Mouse (Mus musculus) midbrain, embryonic 11.5 days (tissue): Measurements from ENCODE around the gene Tap1. TPM values are rescaled to one million over a fixed set of nuclear protein-coding genes. Genes with fewer than 3 reads are reported as not detected.
A peak's percentile ranks its signal among the peaks of the same experiment; 100 is the strongest.

ENCODE experiments used
- ATAC-seq: fragments of 200-750 bp; cut with Nextera tagmentation; 2 replicates; pipeline ENCODE4 v1.8.0; 2017; ENCODE audit warnings: moderate TSS enrichment, moderate library complexity; ENCODE audit not compliant: low FRiP score
- DNase-seq: peaks from one replicate; pipeline ENCODE4 v3.0.0; 2015; ENCODE audit warnings: low spot score; ENCODE audit errors: missing footprints
- H3K27ac ChIP-seq: fragments of 300-500 bp; sonication (generic); 2 replicates; pipeline ENCODE4 v1.5.1; 2014; ENCODE audit warnings: low read depth, low read length
- H3K27me3 ChIP-seq: fragments of 300-500 bp; sonication (generic); 2 replicates; pipeline ENCODE4 v1.6.1; 2014; ENCODE audit warnings: mild to moderate bottlenecking, low read length, moderate library complexity, mixed read lengths; ENCODE audit not compliant: control insufficient read depth, insufficient read depth
- H3K36me3 ChIP-seq: fragments of 300-500 bp; sonication (generic); 2 replicates; pipeline ENCODE4 v1.6.1; 2014; ENCODE audit warnings: mild to moderate bottlenecking, low read length, moderate library complexity, mixed read lengths; ENCODE audit not compliant: control insufficient read depth, insufficient read depth
- H3K4me1 ChIP-seq: fragments of 300-500 bp; sonication (generic); 2 replicates; pipeline ENCODE4 v1.6.1; 2014; ENCODE audit warnings: low read length; ENCODE audit not compliant: control insufficient read depth, insufficient read depth
- H3K4me2 ChIP-seq: fragments of 300-500 bp; sonication (generic); 2 replicates; pipeline ENCODE4 v1.6.1; 2014; ENCODE audit warnings: mild to moderate bottlenecking, moderate library complexity
- H3K4me3 ChIP-seq: fragments of 300-500 bp; sonication (generic); 2 replicates; pipeline ENCODE4 v1.5.1; 2014; ENCODE audit warnings: low read depth, low read length
- H3K9ac ChIP-seq: fragments of 300-500 bp; sonication (generic); 2 replicates; pipeline ENCODE4 v1.6.1; 2014; ENCODE audit warnings: low read length
- H3K9me3 ChIP-seq: fragments of 300-500 bp; sonication (generic); 2 replicates; pipeline ENCODE4 v1.6.1; 2016; ENCODE audit warnings: low read length; ENCODE audit not compliant: control insufficient read depth
- WGBS: fragments of 180-500 bp; shearing (Covaris S2); extraction: QIAGEN DNeasy Blood & Tissue Kit; methylation state at CpG from one replicate; pipeline ENCODE4 v1.1.7; 2014; 5-methylcytosine and 5-hydroxymethylcytosine counted together
- polyA plus RNA-seq: library from polyadenylated mRNA; unstranded; fragments of >200 nt; fragmentation: Nextera tagmentation; extraction: Ambion mirVana; gene quantifications from 2 replicates; pipeline ENCODE4 v1.2.1, GENCODE M21; 2014

The Tap1 gene
- polyA plus RNA-seq, 1 experiment from 2014 or later: 1.7 TPM

DNA sequence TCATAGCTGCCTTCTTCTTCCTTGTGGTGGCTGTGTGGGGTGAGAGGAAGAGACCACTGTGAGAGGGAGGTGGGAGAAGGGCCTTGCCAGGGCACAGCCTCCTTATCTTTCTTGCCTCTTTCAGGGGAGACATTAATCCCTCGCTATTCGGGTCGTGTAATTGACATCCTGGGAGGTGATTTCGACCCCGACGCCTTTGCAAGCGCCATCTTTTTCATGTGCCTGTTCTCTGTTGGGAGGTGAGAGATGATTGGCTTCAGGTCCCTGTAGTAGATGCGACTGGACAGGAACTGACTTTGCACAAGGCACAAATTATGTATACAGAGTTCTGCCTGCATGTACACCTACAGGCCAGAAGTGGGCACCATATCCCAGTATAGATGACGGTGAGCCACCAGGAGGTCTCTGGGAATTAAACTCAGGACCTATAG lies 18.4 kb downstream of the Tap1 start:
- WGBS: 17% methylated on average over 9 of the region's 9 CpGs
- Histone ChIP-seq H3K9me3 (no peaks in the 10 kb centered on the region; the same call in 1 of the 2 replicates), H3K4me1 (peaks cover 3% of the 10 kb centered on the region; the same call in 1 of the 2 replicates), H3K4me3 (no peak overlapping the region), H3K9ac (no peak overlapping the region), H3K27me3 (peaks cover 21% of the 10 kb centered on the region), H3K36me3 (no peaks in the 10 kb centered on the region), H3K4me2 (no peak overlapping the region), H3K27ac (no peak overlapping the region)
- peak; percentile 85 for DNase-seq
- ATAC-seq: no peak

DNA sequence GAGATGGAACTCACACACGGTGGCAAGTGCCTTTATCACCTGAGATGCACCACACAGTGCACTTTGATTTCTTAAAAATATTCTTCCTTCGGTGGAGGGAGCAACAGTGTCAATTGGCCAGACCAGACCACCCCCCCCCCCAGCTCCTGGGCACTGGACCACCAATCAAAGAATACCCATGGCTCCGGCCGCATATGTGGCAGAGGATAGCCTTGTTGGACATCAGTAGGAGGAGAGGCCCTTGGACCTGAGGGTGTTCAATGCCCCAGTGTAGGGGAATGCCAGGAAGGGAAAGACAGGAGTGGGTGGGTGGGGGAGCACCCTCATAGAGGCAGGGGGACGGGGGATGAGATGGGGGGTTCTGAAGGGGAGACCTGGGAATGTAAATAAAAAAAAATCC lies 19.4 kb downstream of the Tap1 start:
- Histone ChIP-seq H3K9me3 (no peaks in the 10 kb centered on the region; the same call in 1 of the 2 replicates), H3K27ac (no peak overlapping the region), H3K9ac (no peak overlapping the region), H3K36me3 (no peaks in the 10 kb centered on the region), H3K4me1 (peaks cover 3% of the 10 kb centered on the region; the same call in 1 of the 2 replicates), H3K4me3 (no peak overlapping the region), H3K27me3 (peaks cover 21% of the 10 kb centered on the region), H3K4me2 (no peak overlapping the region)
- DNase-seq (no peak), ATAC-seq (no peak)
- WGBS: 85% methylated on average over 5 of the region's 5 CpGs

DNA sequence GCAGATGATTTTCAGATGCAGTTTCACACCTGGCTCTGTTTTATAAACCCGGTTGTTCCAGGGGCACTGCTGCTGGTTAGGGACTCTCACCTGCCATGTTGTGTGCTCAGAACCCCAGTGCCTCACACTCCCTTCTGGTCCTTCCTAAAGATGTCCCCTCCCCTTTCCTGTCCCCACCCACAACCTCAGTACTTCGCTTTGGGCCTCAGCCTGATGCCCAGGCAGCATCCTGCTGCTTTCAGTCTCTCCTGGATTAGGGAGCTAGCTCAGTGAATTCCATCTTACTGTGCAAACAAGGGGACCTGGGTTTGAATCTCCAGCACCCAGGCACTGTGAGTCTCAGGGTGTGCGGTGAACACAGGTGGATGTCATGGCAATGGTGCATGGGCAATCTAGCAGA lies 20.1 kb downstream of the Tap1 start:
- H3K27ac ChIP-seq: no peak overlapping the region
- peaks cover 3% of the 10 kb centered on the region; the same call in 1 of the 2 replicates for H3K4me1 ChIP-seq
- H3K27me3 ChIP-seq: peaks cover 25% of the 10 kb centered on the region
- H3K4me3 ChIP-seq: no peak overlapping the region
- H3K36me3 ChIP-seq: no peaks in the 10 kb centered on the region
- DNase-seq: no peak
- H3K9ac ChIP-seq: no peak overlapping the region
- no peak for ATAC-seq
- H3K4me2 ChIP-seq: no peak overlapping the region
- no peaks in the 10 kb centered on the region; the same call in 1 of the 2 replicates for H3K9me3 ChIP-seq
- 62% methylated on average over 3 of the region's 3 CpGs for WGBS

DNA sequence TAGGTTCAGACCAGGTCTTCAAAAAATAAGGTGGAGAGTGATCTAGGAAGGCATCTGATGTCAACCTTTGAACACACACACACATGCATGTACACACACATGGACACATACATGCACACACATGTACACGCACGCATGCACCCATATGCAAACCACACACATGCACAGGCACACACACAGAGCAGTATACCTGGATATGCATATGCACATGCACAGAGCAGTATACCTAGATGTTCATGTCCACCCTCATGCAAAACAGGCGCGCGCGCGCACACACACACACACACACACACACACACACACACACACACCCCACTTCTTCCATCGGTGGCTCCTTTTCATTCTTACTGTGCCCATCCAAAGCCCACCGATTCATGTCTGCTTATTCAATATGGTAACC lies 20.5 kb downstream of the Tap1 start:
- Histone ChIP-seq H3K36me3 (no peaks in the 10 kb centered on the region), H3K4me2 (no peak overlapping the region), H3K27me3 (peaks cover 28% of the 10 kb centered on the region), H3K27ac (no peak overlapping the region), H3K9me3 (no peaks in the 10 kb centered on the region; the same call in 1 of the 2 replicates), H3K4me3 (no peak overlapping the region), H3K4me1 (peaks cover 3% of the 10 kb centered on the region; the same call in 1 of the 2 replicates), H3K9ac (no peak overlapping the region)
- 97% methylated on average over 9 of the region's 9 CpGs for WGBS
- ATAC-seq (no peak), DNase-seq (no peak)

DNA sequence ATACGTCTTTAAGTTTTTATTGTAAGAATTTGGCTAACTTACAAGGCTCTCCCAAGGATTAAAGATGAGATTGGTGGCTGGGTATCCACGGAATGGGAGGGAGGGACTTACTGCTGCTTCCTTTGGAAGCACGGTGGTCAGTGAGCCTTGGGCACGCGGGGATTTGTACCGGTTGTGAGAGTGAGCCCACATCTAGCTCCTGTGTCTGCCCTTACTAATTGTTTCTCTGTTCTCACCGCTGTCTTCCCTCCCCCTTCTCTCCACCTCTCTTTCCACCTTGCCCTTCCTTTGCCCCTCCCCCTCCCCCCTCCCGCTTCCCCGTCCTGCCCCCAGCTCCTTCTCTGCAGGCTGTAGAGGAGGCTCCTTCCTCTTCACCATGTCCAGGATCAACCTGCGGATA lies 21.1 kb downstream of the Tap1 start:
- ATAC-seq: no peak
- peaks cover 30% of the 10 kb centered on the region for H3K27me3 ChIP-seq

DNA sequence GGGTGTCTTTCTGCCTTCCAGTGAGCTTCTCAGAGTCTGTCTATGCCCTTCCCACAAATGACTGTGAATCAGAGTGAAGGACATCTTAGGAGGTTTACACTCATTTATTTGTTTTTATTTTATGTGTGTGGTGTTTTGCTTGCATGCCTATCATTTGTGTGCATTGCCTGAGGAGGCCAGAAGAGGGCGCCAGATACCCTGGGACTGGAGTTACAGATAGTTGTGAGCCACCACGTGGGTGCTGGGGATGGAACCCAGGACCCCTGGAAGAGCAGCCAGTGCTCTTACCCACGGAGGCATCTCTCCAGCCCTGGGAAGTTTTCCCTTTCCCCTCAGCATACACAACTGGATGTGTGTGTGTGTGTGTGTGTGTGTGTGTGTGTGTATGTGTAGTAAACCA lies 22.3 kb downstream of the Tap1 start:
- no peak overlapping the region for H3K4me2 ChIP-seq
- H3K4me1 ChIP-seq: peaks cover 3% of the 10 kb centered on the region; the same call in 1 of the 2 replicates
- H3K27ac ChIP-seq: no peak overlapping the region
- H3K36me3 ChIP-seq: no peaks in the 10 kb centered on the region
- H3K4me3 ChIP-seq: no peak overlapping the region
- H3K9me3 ChIP-seq: no peaks in the 10 kb centered on the region; the same call in 1 of the 2 replicates
- WGBS: 39% methylated on average over 3 of the region's 3 CpGs
- no peak overlapping the region for H3K9ac ChIP-seq
- H3K27me3 ChIP-seq: peaks cover 35% of the 10 kb centered on the region
- ATAC-seq (no peak), DNase-seq (no peak)

More for the DNA sequence above, 21.1 kb downstream of the Tap1 start:
- H3K36me3 ChIP-seq: no peaks in the 10 kb centered on the region
- no peaks in the 10 kb centered on the region; the same call in 1 of the 2 replicates for H3K9me3 ChIP-seq
- WGBS: 19% methylated on average over 10 of the region's 10 CpGs
- no peak for DNase-seq
- peaks cover 3% of the 10 kb centered on the region; the same call in 1 of the 2 replicates for H3K4me1 ChIP-seq
- H3K4me3 ChIP-seq: no peak overlapping the region
- no peak overlapping the region for H3K27ac ChIP-seq
- H3K4me2 ChIP-seq: no peak overlapping the region
- H3K9ac ChIP-seq: no peak overlapping the region

DNA sequence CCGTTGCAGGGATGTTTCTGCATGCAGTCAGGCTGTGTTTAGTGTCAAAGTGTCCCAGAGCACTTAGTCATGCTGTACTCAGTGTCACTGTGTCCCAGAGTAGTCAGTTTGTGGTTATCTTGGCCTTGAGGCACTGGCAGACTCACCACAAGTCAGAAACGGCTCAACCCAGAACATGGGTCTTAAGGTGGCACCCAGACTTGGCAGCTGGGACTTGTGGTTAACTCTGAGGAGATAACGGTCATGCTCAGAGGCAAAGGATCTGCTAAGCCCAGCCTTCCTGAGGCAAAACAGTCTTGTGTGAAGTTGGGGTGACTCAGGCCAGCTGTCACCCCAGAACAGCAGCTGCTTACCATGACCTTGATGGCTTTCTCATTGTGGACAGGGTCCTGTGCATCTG lies 23.2 kb downstream of the Tap1 start:
- Histone ChIP-seq H3K36me3 (no peaks in the 10 kb centered on the region), H3K4me2 (no peak overlapping the region), H3K9ac (no peak overlapping the region), H3K4me1 (no peaks in the 10 kb centered on the region), H3K9me3 (no peaks in the 10 kb centered on the region; the same call in 1 of the 2 replicates), H3K27me3 (peaks cover 25% of the 10 kb centered on the region), H3K27ac (no peak overlapping the region), H3K4me3 (no peak overlapping the region)
- DNase-seq (no peak), ATAC-seq (no peak)
- WGBS: 79% methylated on average over 3 of the region's 3 CpGs

DNA sequence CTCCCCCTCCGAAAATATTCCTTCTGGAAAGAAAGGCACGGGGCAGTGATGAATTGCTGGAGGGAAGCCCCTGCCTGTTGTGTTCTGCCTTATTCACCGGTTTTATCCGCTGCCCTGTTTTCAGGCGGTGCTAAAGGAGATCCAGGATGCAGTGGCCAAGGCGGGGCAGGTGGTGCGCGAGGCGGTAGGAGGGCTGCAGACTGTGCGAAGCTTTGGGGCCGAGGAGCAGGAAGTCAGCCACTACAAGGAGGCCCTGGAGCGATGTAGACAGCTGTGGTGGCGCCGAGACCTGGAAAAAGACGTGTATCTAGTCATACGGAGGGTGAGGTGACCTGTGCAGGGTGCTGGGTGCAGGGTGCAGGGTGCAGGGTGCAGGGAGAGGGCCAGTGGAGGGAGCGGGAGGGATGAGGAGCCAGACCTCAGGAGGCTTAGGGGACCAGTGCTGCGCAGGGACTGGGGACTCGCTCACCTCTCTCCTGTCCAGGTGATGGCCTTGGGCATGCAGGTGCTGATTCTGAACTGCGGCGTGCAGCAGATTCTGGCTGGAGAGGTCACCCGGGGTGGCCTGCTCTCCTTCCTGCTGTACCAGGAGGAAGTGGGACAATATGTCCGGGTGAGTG lies 24.5 kb downstream of the Tap1 start:
- no peak overlapping the region for H3K4me3 ChIP-seq
- no peaks in the 10 kb centered on the region; the same call in 1 of the 2 replicates for H3K9me3 ChIP-seq
- ATAC-seq (no peak), DNase-seq (no peak)
- 21% methylated on average over 23 of the region's 23 CpGs for WGBS
- H3K27ac ChIP-seq: no peak overlapping the region
- H3K4me1 ChIP-seq: no peaks in the 10 kb centered on the region
- H3K36me3 ChIP-seq: no peaks in the 10 kb centered on the region
- no peak overlapping the region for H3K9ac ChIP-seq
- H3K27me3 ChIP-seq: peaks cover 16% of the 10 kb centered on the region
- H3K4me2 ChIP-seq: no peak overlapping the region

DNA sequence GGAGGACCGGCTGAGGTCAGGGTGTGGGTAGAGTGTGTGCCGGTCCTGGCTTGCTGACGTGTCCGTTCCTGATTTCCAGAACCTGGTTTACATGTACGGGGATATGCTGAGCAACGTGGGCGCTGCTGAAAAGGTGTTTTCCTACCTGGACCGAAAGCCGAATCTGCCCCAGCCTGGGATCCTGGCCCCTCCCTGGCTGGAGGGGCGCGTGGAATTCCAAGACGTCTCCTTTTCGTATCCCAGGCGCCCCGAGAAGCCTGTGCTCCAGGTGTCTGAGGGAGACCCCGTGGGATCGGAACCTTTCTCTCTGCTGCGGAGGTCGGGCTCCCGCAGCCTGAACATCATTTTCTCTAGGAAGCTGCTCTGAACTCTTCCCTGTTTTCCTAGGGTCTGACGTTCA lies 26.6 kb downstream of the Tap1 start:
- H3K36me3 ChIP-seq: no peaks in the 10 kb centered on the region
- 36% methylated on average over 21 of the region's 21 CpGs for WGBS
- H3K27me3 ChIP-seq: peaks cover 16% of the 10 kb centered on the region
- no peak overlapping the region for H3K27ac ChIP-seq
- no peaks in the 10 kb centered on the region for H3K4me1 ChIP-seq
- H3K9ac ChIP-seq: no peak overlapping the region
- no peak for DNase-seq
- ATAC-seq: no peak
- no peak overlapping the region for H3K4me3 ChIP-seq
- H3K4me2 ChIP-seq: no peak overlapping the region
- no peaks in the 10 kb centered on the region; the same call in 1 of the 2 replicates for H3K9me3 ChIP-seq
